Mouse (Mus musculus) heart, adult 2 months (tissue): ENCODE results near the gene Akr1b3.

ENCODE experiments used
- CTCF ChIP-seq: fragments of 200-600 bp; IDR thresholded peaks from 2 replicates; pipeline ENCODE4 v1.8.1; 2022; ENCODE audit warnings: antibody characterized with exemption, mild to moderate bottlenecking, moderate library complexity
- EP300 ChIP-seq: fragments of 200-500 bp; IDR thresholded peaks from 2 replicates; pipeline ENCODE4 v1.6.1; 2011; ENCODE audit warnings: low read depth, low read length, control low read depth; ENCODE audit not compliant: insufficient read depth
- POLR2A ChIP-seq: fragments of 200-500 bp; IDR thresholded peaks from 2 replicates; pipeline ENCODE4 v1.6.1; 2011; ENCODE audit warnings: mild to moderate bottlenecking, low read depth, low read length, control low read depth; ENCODE audit not compliant: insufficient read depth

DNA sequence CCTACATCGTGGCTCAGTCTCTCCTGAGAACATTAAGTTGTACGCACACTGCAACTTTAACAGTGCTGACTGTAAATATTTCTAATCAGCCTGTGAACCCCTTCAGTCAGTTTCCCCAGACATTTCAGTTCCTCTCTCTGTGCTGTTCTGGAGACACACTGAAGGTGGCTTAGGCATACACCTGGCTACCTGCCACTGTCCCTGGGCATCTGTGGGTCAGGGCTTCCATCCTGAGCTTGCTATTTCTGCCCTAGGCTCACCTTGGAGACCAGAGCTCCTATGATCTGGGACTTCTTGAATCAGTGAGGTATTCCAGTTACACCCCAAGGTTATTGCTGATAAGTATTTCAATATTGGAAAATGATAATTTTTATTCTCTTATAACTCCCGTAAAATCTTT is 35.1 kb upstream of the Akr1b3 start:
- TF ChIP-seq POLR2A (no peak), CTCF (no peak), EP300 (no peak)
